Mouse (Mus musculus) kidney, adult 2 months (tissue): ENCODE results near the gene Sh3bp5l. TPM values are rescaled to one million over a fixed set of nuclear protein-coding genes. Genes with fewer than 3 reads are reported as not detected.
"Not testable (repeated sequence)": the region's sequence is repeated elsewhere in the genome, so short reads cannot be mapped to it uniquely, and the experiment has no call there.

ENCODE experiments used
- DNase-seq: peaks from one replicate; pipeline ENCODE4 v3.0.0; 2021
- H3K27ac ChIP-seq: fragments of 200-500 bp; 2 replicates; pipeline ENCODE4 v1.5.1; 2012; ENCODE audit warnings: low read depth, low read length, control low read depth, inconsistent platforms; ENCODE audit not compliant: insufficient read depth
- H3K27me3 ChIP-seq: fragments of 200-500 bp; replicated peaks from 2 replicates; pipeline ENCODE4 v1.6.1; 2012; ENCODE audit warnings: mild to moderate bottlenecking, moderate library complexity, low read length, inconsistent platforms; ENCODE audit not compliant: control insufficient read depth, insufficient read depth
- H3K36me3 ChIP-seq: fragments of 200-500 bp; 2 replicates; pipeline ENCODE4 v1.6.1; 2012; ENCODE audit warnings: mild to moderate bottlenecking, moderate library complexity, low read length, inconsistent platforms; ENCODE audit not compliant: control insufficient read depth, insufficient read depth
- H3K4me1 ChIP-seq: fragments of 200-500 bp; 2 replicates; pipeline ENCODE4 v1.6.1; 2011; ENCODE audit warnings: low read length; ENCODE audit not compliant: control insufficient read depth, insufficient read depth
- H3K4me3 ChIP-seq: fragments of 200-500 bp; 2 replicates; pipeline ENCODE4 v1.5.1; 2011; ENCODE audit warnings: mild to moderate bottlenecking, low read depth, low read length, control low read depth; ENCODE audit not compliant: insufficient read depth
- CTCF ChIP-seq: fragments of 200-500 bp; conservative IDR thresholded peaks from 2 replicates; pipeline ENCODE4 v1.5.1; 2011; ENCODE audit warnings: low read depth, mild to moderate bottlenecking, control low read depth, low read length, moderate library complexity, mixed read lengths; ENCODE audit not compliant: insufficient read depth, insufficient read length
- POLR2A ChIP-seq: fragments of 200-500 bp; IDR thresholded peaks from one replicate; pipeline ENCODE4 v1.6.1; 2011; ENCODE audit warnings: low read depth, low read length, control low read depth
- WGBS: fragments of 180-500 bp; shearing (Covaris S2); methylation state at CpG from one replicate; pipeline ENCODE4 v1.1.7; 2018; 5-methylcytosine and 5-hydroxymethylcytosine counted together
- polyA plus RNA-seq: library from polyadenylated mRNA; depleted of rRNA; stranded (reverse); fragments of >200 nt; gene quantifications from 2 replicates; pipeline ENCODE4 v1.2.3, GENCODE M21; 2012

Sh3bp5l gene
- polyA plus RNA-seq, 1 experiment, result 29.7 TPM

- peak; percentile 72 for DNase-seq
- Histone ChIP-seq H3K36me3 (no peaks in the 10 kb centered on the region), H3K4me3 (peak overlapping the region; percentile 22; the same call in 1 of the 2 replicates), H3K27me3 (no peaks in the 10 kb centered on the region), H3K27ac (no peak overlapping the region), H3K4me1 (no peaks in the 10 kb centered on the region; the same call in 1 of the 2 replicates)
- WGBS, result 19% methylated on average over 13 of the region's 13 CpGs
- peak; percentile 72 for TF ChIP-seq CTCF
- TF ChIP-seq POLR2A, result no peak
These were observed 29.5 kb upstream of the Sh3bp5l start for GRCm38 (mm10) chr11:58301057-58301456.

DNA sequence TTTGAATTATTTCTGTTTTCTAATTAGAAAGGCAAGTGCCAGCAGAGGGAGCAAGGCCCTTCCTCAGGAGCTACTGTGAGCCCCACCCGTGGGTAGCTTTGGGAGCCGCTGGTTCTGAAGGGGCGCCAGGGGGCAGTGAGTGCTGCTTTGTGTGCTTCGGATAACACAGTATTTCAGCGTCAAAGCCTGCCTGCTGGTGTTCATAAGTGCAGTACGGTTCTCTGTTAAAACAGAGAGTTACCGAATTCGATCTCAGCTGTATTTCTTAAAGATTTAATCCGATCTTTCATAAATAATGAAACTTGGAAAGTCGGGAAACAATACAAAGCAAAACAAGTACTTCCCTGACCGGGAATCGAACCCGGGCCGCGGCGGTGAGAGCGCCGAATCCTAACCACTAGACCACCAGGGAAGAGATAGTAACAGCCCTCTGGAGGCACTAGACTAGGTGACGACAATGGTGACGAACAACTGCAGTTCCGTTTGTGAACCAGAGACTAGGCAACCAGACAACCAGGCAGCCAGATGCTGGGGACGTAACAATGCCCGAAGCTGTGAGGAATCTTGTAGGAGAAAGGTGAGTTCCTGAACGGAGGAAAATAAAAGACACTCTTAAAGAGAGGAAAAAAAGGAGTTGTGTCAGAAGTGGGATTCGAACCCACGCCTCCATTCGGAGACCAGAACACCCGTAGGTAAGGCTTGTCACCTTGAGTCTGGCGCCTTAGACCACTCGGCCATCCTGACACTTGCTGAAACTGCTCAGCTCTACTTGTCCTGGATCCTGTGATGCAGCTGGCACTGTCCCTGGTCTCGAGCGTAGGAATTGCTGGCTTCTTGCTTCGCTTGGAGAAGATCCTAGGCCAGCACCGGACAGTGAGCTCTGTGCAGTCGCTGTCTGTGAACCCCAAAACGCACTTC lies 28.4 kb upstream of the Sh3bp5l start:
- Histone ChIP-seq H3K27me3 (no peaks in the 10 kb centered on the region), H3K4me3 (peak overlapping the region; percentile 52), H3K36me3 (no peaks in the 10 kb centered on the region), H3K4me1 (no peaks in the 10 kb centered on the region; the same call in 1 of the 2 replicates), H3K27ac (peak overlapping the region; percentile 21; the same call in 1 of the 2 replicates)
- WGBS, result under 1% methylated on average over 36 of the region's 36 CpGs
- TF ChIP-seq POLR2A, result no peak
- peak; percentile 74 for TF ChIP-seq CTCF
- DNase-seq, result peak; percentile 99

- H3K4me1 ChIP-seq, result no peaks in the 10 kb centered on the region; the same call in 1 of the 2 replicates
- no peak for DNase-seq
- 3% methylated on average over 26 of the region's 26 CpGs for WGBS
- no peaks in the 10 kb centered on the region for H3K27me3 ChIP-seq
- H3K36me3 ChIP-seq, result no peaks in the 10 kb centered on the region
- peak overlapping the region; percentile 12; the same call in 1 of the 2 replicates for H3K27ac ChIP-seq
- H3K4me3 ChIP-seq, result peak overlapping the region; percentile 52
- TF ChIP-seq CTCF, result no peak
- no peak for TF ChIP-seq POLR2A
These were observed 27.6 kb upstream of the Sh3bp5l start for GRCm38 (mm10) chr11:58302774-58303445.

GRCm38 (mm10) chr11:58303594-58303993 lies 26.9 kb upstream of the Sh3bp5l start:
- no peak overlapping the region for H3K27ac ChIP-seq
- DNase-seq, result no peak
- 35% methylated on average over 7 of the region's 7 CpGs for WGBS
- H3K4me3 ChIP-seq, result no peak overlapping the region
- no peaks in the 10 kb centered on the region for H3K27me3 ChIP-seq
- no peak for TF ChIP-seq POLR2A
- TF ChIP-seq CTCF, result no peak
- H3K36me3 ChIP-seq, result no peaks in the 10 kb centered on the region
- no peaks in the 10 kb centered on the region; the same call in 1 of the 2 replicates for H3K4me1 ChIP-seq

DNA sequence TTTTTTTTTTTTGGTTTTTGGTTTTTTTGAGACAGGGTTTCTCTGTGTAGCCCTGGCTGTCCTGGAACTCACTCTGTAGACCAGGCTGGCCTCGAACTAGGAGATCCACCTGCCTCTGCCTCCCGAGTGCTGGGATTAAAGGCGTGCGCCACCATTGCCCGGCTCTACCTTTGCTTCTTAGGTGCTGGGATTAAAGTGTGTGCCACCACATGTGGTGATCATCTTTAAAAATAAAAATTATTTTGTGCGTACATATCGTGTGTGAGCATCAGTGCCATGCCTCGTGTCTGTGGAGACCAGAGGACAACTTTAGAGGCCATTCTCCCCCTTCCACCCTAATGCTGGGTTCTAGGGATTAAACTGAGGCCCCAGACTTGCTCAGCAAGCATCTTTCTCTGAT lies 25.2 kb upstream of the Sh3bp5l start:
- H3K27ac ChIP-seq, H3K27me3 ChIP-seq, H3K36me3 ChIP-seq, H3K4me3 ChIP-seq, H3K4me1 ChIP-seq, DNase-seq: not testable (repeated sequence)
- 92% methylated on average over 8 of the region's 8 CpGs for WGBS

DNA sequence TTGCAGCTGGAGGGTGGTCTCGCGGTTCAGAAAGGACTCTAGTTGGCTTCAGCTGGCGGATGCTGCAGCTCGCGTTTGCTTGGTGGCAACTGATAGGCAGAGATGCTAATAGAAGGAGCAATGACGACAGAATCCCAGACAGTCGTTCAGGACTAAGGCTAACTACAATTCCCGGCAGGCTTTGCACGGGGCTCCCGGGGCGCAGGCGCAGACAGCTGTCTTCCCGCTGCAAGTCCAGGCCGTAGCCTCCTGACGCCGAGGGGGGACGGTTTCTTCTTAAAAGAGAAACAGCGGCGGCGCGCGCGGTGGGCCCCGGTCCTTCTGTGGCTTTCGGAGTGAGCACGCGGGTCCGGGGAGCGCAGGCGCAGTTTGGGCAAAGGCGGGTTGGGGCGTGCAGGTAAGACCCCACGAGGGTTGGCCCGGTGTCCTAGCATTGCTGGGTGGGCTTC lies 23.6 kb upstream of the Sh3bp5l start, which contains the start of gene Zfp692:
TSS of gene Zfp692 (plus strand) at position 210 of the 449 bp plus-strand sequence.
- H3K4me3 ChIP-seq, result peak within 1 kb of the TSS; percentile 54
- TF ChIP-seq POLR2A, result no peak
- H3K27me3 ChIP-seq, result no peaks in the 10 kb centered on the region
- no peaks in the 10 kb centered on the region for H3K36me3 ChIP-seq
- no peaks in the 10 kb centered on the region; the same call in 1 of the 2 replicates for H3K4me1 ChIP-seq
- under 1% methylated on average over 34 of the region's 34 CpGs for WGBS
- H3K27ac ChIP-seq, result peak within 1 kb of the TSS; percentile 18; the same call in 1 of the 2 replicates
- peak; percentile 96 for DNase-seq
